Mouse (Mus musculus): ENCODE results near the gene Ror1. TPM values are rescaled to one million over a fixed set of nuclear protein-coding genes. Genes with fewer than 3 reads are reported as not detected.

Ror1 gene
- polyA plus RNA-seq, 1 experiment from 2014 or later = 13.9 TPM

DNA sequence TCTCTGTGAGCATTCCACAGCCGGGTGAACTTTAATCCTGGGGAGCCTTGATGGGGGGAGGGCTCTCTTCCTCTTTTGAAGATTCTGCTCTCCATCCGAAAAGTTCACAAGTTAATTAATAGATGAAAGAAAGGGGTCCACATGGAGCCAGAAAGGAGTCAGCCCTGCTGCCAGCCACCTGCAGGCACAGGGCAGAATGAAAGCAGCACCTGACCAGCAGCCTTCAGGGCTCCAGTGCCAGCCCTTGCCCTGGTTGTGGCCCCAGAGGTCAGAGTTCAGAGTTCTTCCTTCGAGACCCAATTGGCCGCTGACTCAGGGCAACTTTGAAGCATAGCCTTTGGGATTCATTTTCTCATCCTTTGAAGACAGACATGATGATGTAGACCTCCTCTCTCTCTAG is 23.1 kb downstream of the Ror1 start:
- Histone ChIP-seq H3K36me3 (peaks cover 6% of the 10 kb centered on the region; the same call in 1 of the 2 replicates), H3K4me1 (replicated peaks) (peaks cover 13% of the 10 kb centered on the region), H3K4me2 (no peak overlapping the region), H3K9me3 (replicated peaks) (peaks cover 3% of the 10 kb centered on the region; the same call in 1 of the 2 replicates), H3K27me3 (replicated peaks) (no peaks in the 10 kb centered on the region), H3K27ac (ENCODE audit: poor library complexity, severe bottlenecking) (no peak overlapping the region), H3K9ac (no peak overlapping the region), H3K4me3 (no peak overlapping the region)
- ATAC-seq (ENCODE audit: insufficient number of reproducible peaks, low FRiP score) = no peak
- WGBS = 50% methylated on average over 4 of the region's 4 CpGs

DNA sequence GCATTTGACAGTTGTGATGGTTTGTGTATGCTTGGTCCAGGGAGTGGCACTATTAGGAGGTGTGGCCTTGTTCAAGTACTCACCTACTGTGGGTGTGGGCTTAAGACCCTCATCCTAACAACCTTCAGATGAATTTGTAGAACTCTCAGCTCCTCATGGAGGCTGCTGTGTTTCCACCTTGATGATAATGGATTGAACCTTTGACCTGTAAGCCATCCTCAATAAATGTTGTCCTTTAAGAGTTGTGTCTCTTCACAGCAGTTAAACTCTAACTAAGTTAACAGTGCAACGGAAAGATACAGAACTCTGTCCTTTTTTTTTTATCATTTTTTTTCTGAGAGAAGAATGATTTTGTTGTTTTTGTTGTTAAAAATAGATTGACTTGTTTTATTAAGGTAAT is 23.8 kb downstream of the Ror1 start:
- peaks cover 3% of the 10 kb centered on the region; the same call in 1 of the 2 replicates for H3K9me3 ChIP-seq (replicated peaks)

DNA sequence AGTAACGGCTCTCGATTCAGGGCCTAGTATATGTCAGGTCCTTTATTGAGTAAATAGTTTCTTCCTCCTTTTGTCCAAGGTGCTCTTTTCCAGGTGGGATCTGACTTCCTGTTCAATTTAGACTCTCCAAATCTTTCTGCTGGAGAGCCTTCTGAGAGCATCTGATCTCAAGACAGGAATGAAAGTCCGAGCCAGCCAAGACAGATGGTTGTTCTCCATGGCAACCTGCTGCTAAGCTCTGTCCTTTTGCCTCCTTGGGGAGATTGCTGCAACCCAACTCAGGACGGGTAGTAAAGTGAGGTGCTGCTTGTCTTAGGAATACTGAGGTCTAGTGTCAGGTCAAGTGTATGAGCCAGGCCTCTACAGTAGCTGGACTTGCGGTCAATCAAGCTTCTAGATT is 25.0 kb downstream of the Ror1 start:
- WGBS = 80% methylated on average over 5 of the region's 5 CpGs
- Histone ChIP-seq H3K9me3 (replicated peaks) (peaks cover 3% of the 10 kb centered on the region; the same call in 1 of the 2 replicates), H3K4me3 (no peak overlapping the region), H3K4me1 (replicated peaks) (peaks cover 9% of the 10 kb centered on the region), H3K4me2 (no peak overlapping the region), H3K27ac (ENCODE audit: poor library complexity, severe bottlenecking) (no peak overlapping the region), H3K27me3 (replicated peaks) (no peaks in the 10 kb centered on the region), H3K9ac (no peak overlapping the region), H3K36me3 (peaks cover 6% of the 10 kb centered on the region; the same call in 1 of the 2 replicates)
- ATAC-seq (ENCODE audit: insufficient number of reproducible peaks, low FRiP score) = no peak

More for the DNA sequence above, 23.8 kb downstream of the Ror1 start:
- Histone ChIP-seq H3K27me3 (replicated peaks) (no peaks in the 10 kb centered on the region), H3K9ac (no peak overlapping the region), H3K36me3 (peaks cover 6% of the 10 kb centered on the region; the same call in 1 of the 2 replicates), H3K4me1 (replicated peaks) (peaks cover 9% of the 10 kb centered on the region), H3K4me3 (no peak overlapping the region), H3K27ac (ENCODE audit: poor library complexity, severe bottlenecking) (no peak overlapping the region), H3K4me2 (no peak overlapping the region)
- ATAC-seq (ENCODE audit: insufficient number of reproducible peaks, low FRiP score) = no peak
- 86% methylated on average over 1 of the region's 1 CpGs for WGBS

DNA sequence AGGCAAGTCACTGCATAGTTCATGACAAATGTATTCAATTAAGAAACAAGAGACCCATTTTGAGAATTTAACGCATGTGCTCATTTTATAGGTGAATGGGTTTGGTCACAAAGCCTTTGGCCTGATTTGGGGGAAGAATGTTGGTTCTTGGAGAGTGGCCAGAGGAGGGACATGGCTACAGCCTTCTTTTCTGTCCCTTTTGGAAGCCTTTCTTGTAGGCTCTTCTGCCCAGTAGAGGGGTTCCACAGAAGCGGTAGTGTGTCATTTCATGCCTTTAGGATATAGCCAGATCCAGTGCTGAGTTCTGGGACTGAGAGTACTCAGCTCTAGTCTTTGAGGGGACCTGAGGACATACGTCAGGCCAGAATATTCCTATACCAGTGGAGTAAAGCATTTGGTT is 26.8 kb downstream of the Ror1 start:
- H3K9ac ChIP-seq = no peak overlapping the region
- 90% methylated on average over 3 of the region's 3 CpGs for WGBS
- H3K4me2 ChIP-seq = no peak overlapping the region
- H3K4me1 ChIP-seq (replicated peaks) = peaks cover 9% of the 10 kb centered on the region
- no peaks in the 10 kb centered on the region for H3K27me3 ChIP-seq (replicated peaks)
- H3K27ac ChIP-seq (ENCODE audit: poor library complexity, severe bottlenecking) = no peak overlapping the region
- no peaks in the 10 kb centered on the region for H3K9me3 ChIP-seq (replicated peaks)
- no peak overlapping the region for H3K4me3 ChIP-seq
- ATAC-seq (ENCODE audit: insufficient number of reproducible peaks, low FRiP score) = no peak
- H3K36me3 ChIP-seq = no peaks in the 10 kb centered on the region

DNA sequence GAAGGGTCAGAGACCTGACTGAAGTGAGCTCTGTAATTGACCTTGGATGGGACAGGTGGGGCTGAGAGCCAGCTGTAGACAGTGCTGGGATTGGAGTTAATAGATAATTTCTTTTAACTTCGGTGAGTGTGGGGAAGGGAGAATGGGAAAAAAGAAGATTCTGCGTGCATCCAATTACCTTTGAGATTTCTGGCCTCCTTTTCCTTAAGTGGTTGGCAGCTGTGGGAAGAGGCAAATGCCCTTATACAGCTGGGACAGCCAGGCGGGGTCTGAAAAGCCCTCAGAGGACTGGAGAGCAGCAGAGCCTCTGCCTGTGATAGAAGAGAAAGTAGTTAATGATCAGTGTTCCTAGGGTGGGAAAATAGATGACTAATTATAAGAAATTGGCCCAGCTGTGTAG is 27.9 kb downstream of the Ror1 start:
- Histone ChIP-seq H3K27me3 (replicated peaks) (no peaks in the 10 kb centered on the region), H3K9ac (no peak overlapping the region), H3K27ac (ENCODE audit: poor library complexity, severe bottlenecking) (no peak overlapping the region), H3K4me3 (no peak overlapping the region), H3K4me2 (no peak overlapping the region), H3K9me3 (replicated peaks) (no peaks in the 10 kb centered on the region), H3K36me3 (no peaks in the 10 kb centered on the region), H3K4me1 (replicated peaks) (peaks cover 9% of the 10 kb centered on the region)
- no peak for ATAC-seq (ENCODE audit: insufficient number of reproducible peaks, low FRiP score)
- WGBS = 73% methylated on average over 3 of the region's 3 CpGs

DNA sequence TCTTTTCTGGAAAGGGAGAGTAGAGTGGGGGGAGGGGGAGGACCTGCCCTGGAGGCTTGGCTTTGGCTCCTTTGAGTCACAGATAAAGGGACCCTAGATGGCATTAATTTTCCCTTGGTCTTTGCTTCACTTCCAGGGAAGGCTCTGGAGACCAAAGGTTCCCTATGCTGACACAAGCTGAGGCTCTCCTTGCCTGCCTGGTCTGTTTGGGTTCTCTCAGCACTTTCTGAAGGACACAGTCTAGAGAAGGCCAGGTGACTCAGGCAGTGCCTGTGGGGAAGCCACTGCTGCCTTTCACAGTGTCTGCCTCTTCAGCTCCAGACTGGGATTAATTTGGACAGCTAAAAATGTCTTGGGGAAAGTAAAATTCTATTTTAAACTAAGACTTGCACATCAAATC is 28.5 kb downstream of the Ror1 start:
- H3K4me2 ChIP-seq = no peak overlapping the region
- H3K9me3 ChIP-seq (replicated peaks) = no peaks in the 10 kb centered on the region
- no peaks in the 10 kb centered on the region for H3K27me3 ChIP-seq (replicated peaks)
- ATAC-seq (ENCODE audit: insufficient number of reproducible peaks, low FRiP score) = no peak
- no peak overlapping the region for H3K27ac ChIP-seq (ENCODE audit: poor library complexity, severe bottlenecking)
- H3K4me3 ChIP-seq = no peak overlapping the region
- H3K9ac ChIP-seq = no peak overlapping the region
- no peaks in the 10 kb centered on the region for H3K36me3 ChIP-seq
- H3K4me1 ChIP-seq (replicated peaks) = peaks cover 10% of the 10 kb centered on the region

DNA sequence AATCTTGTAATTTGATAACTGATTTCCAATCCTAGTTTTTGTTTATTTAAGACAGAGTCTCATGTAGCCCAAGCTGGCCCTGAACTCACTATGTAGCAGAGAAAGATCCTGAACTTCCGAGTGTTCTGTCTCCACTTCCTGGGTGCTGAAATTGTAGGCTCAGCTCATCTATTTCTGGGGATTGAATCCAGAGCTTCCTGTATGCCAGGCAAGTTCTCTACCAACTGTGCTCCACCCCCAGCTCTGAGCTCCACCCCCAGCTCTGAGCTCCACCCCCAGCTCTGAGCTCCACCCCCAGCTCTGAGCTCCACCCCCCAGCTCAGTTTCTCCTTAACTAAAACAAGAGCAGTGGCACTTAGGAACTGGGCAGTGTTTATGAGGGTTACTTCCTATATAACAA is 29.3 kb downstream of the Ror1 start:
- no peak for ATAC-seq (ENCODE audit: insufficient number of reproducible peaks, low FRiP score)
- H3K9me3 ChIP-seq (replicated peaks) = no peaks in the 10 kb centered on the region
- H3K4me3 ChIP-seq = no peak overlapping the region
- peaks cover 15% of the 10 kb centered on the region for H3K4me1 ChIP-seq (replicated peaks)
- no peaks in the 10 kb centered on the region for H3K27me3 ChIP-seq (replicated peaks)
- WGBS = 80% methylated on average over 1 of the region's 1 CpGs
- no peak overlapping the region for H3K27ac ChIP-seq (ENCODE audit: poor library complexity, severe bottlenecking)
- no peak overlapping the region for H3K4me2 ChIP-seq
- H3K9ac ChIP-seq = no peak overlapping the region
- no peaks in the 10 kb centered on the region for H3K36me3 ChIP-seq

DNA sequence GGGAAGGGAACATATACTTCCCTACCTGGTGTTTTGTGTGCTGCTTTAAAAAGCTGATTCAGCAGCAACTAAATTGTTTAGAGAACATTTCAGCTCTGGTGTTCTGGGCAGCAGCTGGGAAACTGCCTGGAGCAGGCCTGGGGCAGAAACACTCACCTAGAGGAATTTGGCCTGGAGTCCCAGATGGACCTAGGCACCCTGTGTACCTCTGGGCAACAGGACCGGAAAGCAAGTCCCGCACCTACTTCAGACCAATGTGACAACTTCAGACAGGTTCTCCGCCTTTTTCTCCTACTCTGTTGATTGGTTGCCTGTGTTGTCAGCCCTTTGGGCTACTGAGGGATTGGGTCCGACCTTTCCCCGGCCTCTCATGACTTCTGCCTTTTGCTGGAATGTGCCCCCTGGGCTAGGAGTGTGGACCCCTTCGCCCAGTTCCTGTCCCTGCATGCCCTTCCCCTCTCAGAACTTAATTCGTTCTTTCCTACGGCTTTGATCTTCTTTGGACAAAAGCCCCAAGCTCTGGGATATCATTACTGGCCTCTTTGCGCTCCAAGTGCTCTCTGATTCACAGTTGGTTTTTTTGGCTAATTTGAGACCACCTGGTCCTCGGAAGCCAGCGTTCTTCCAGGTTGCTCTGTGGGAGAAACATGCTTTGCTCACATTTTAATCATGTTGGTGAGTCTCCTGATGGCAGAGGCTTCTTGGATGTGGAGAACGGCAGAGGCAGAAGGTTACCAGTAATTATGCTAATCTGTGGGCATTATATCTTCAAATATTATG is 31.1 kb downstream of the Ror1 start:
- 68% methylated on average over 12 of the region's 12 CpGs for WGBS
- no peak for ATAC-seq (ENCODE audit: insufficient number of reproducible peaks, low FRiP score)

DNA sequence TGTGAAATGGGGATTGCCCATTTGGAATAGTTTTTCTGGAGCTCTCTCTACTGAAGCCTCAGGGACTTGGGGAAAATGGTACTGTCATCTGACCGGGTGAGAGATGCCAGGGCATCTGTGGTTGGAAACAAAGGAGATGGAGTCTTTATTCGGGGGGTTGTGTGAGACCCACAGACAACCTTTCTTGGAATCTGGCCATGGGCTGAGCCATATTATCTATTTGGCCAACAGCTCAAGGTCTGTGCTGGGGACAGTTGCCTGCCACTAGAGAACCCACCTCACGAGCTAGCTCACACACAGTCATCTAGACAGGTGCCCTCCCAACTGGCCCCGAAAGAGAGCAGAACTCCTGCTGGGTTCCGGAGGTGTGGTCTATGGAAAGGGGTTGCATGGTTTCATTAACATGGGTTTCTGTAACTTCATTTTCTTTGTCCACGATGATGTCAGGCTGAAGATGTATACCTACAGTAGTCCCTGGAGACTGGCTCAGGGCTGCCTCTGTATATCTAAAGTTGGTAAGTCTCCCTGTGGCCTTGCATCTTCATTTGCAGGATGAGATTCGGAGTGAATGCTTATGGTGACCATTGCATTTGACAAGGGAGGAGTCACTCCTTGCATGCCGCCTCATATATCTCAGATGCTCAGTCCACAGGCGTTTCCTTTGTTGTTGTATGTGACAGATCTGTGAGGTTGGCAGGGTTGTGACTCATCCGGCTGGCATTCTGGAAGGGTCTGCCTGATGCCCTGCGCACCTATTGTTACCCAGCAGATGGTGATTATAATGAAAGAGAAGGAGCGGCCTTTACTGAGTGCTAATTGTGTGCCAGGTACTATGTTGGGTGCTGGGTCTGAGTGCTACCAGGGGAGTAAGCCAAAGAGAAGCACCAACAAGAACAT is 32.7 kb downstream of the Ror1 start:
- H3K4me2 ChIP-seq = no peak overlapping the region
- H3K27ac ChIP-seq (ENCODE audit: poor library complexity, severe bottlenecking) = no peak overlapping the region
- H3K9ac ChIP-seq = no peak overlapping the region
- H3K4me3 ChIP-seq = no peak overlapping the region
- no peak for ATAC-seq (ENCODE audit: insufficient number of reproducible peaks, low FRiP score)
- H3K9me3 ChIP-seq (replicated peaks) = no peaks in the 10 kb centered on the region
- H3K36me3 ChIP-seq = no peaks in the 10 kb centered on the region
- 85% methylated on average over 12 of the region's 12 CpGs for whole genome bisulfite sequencing
- no peaks in the 10 kb centered on the region for H3K27me3 ChIP-seq (replicated peaks)
- peaks cover 12% of the 10 kb centered on the region for H3K4me1 ChIP-seq (replicated peaks)

More for the DNA sequence above, 31.1 kb downstream of the Ror1 start:
- Histone ChIP-seq H3K36me3 (no peaks in the 10 kb centered on the region), H3K9me3 (replicated peaks) (no peaks in the 10 kb centered on the region), H3K27me3 (replicated peaks) (no peaks in the 10 kb centered on the region), H3K27ac (ENCODE audit: poor library complexity, severe bottlenecking) (no peak overlapping the region), H3K4me1 (replicated peaks) (peaks cover 12% of the 10 kb centered on the region), H3K9ac (no peak overlapping the region), H3K4me3 (no peak overlapping the region), H3K4me2 (no peak overlapping the region)

DNA sequence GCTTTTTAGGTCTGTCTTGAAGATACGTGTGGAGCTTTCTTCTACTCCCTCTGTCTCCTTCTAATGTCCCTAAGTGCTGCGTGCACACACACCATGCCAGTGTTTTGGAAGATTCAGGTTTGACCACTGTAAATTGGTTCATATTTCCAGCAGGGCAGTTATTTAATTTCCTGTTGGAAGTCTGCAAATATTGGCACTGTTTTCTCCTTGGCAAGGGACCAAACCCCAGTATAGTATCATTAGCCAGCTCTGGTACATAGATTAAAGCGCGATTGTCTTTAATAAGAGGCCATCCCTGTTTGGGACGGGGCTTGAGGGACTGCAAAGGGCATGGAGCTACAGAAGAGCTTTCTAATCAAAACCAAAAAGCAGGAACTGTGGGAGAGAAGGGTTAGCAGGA is 33.6 kb downstream of the Ror1 start:
- no peaks in the 10 kb centered on the region for H3K9me3 ChIP-seq (replicated peaks)
- H3K4me1 ChIP-seq (replicated peaks) = peaks cover 12% of the 10 kb centered on the region
- no peaks in the 10 kb centered on the region for H3K36me3 ChIP-seq
- no peaks in the 10 kb centered on the region for H3K27me3 ChIP-seq (replicated peaks)
- H3K4me3 ChIP-seq = no peak overlapping the region
- no peak overlapping the region for H3K27ac ChIP-seq (ENCODE audit: poor library complexity, severe bottlenecking)
- H3K9ac ChIP-seq = no peak overlapping the region
- WGBS = 72% methylated on average over 5 of the region's 5 CpGs
- ATAC-seq (ENCODE audit: insufficient number of reproducible peaks, low FRiP score) = no peak
- no peak overlapping the region for H3K4me2 ChIP-seq

DNA sequence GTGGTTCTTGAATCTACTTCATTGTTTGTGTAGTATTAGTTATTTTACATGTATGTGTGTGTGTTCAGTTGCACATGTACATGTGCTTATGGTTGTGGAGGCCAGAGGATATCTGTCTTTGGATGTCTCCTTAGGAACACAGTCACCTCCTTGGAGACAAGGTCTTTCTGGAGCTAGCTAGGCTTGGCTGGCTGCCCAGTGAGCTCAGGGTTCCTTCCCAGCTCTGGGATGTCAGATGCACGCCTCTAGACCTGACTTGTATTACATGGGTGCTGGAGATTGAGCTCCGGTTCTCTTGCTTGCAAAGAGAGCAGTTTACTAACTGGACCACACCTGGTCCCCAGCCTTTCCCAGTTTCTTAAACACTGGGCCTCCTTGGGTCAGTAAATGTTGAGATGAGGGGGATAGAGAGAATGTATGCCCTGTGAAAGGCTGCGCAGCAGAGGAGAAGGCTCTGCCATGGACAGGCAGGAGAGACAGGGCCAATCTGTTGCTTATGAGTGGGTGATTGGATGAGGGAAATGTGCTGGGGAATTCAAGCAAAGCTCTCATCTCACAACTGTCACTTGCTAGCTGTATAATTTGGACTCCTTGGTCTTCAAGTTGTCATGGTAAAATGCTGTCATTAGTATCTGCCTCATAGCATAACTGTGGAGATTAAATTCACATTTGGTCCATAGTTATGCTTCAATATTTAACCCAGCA is 35.3 kb downstream of the Ror1 start:
- Histone ChIP-seq H3K27ac (ENCODE audit: poor library complexity, severe bottlenecking) (no peak overlapping the region), H3K27me3 (replicated peaks) (no peaks in the 10 kb centered on the region), H3K36me3 (no peaks in the 10 kb centered on the region), H3K4me1 (replicated peaks) (peaks cover 15% of the 10 kb centered on the region), H3K9ac (no peak overlapping the region), H3K4me2 (no peak overlapping the region), H3K4me3 (no peak overlapping the region), H3K9me3 (replicated peaks) (no peaks in the 10 kb centered on the region)
- no peak for ATAC-seq (ENCODE audit: insufficient number of reproducible peaks, low FRiP score)
- WGBS = 64% methylated on average over 3 of the region's 3 CpGs

All from heart, embryonic 12.5 days (tissue).